Mouse (Mus musculus) heart, postnatal 10 days (tissue): Measurements from ENCODE around the gene Sfmbt1. TPM values are rescaled to one million over a fixed set of nuclear protein-coding genes. Genes with fewer than 3 reads are reported as not detected.
A peak's percentile ranks its signal among the peaks of the same experiment; 100 is the strongest.

ENCODE experiments used
- DNase-seq, 2 experiments: peaks; one replicate each; pipeline ENCODE4 v3.0.0; 2021
- intact Hi-C: fragments of 180-260 bp; cut with DNase I; formaldehyde crosslinking; loops from one replicate; pipeline ENCODE4 v1.15.1; 2025
- total RNA-seq, 2 experiments: library from RNA; stranded (reverse); gene quantifications; 2 replicates each; pipeline ENCODE4 v1.2.3; 2021

The Sfmbt1 gene
- 10 to 100 TPM; 14.8 to 16.8 TPM for total RNA-seq

DNA sequence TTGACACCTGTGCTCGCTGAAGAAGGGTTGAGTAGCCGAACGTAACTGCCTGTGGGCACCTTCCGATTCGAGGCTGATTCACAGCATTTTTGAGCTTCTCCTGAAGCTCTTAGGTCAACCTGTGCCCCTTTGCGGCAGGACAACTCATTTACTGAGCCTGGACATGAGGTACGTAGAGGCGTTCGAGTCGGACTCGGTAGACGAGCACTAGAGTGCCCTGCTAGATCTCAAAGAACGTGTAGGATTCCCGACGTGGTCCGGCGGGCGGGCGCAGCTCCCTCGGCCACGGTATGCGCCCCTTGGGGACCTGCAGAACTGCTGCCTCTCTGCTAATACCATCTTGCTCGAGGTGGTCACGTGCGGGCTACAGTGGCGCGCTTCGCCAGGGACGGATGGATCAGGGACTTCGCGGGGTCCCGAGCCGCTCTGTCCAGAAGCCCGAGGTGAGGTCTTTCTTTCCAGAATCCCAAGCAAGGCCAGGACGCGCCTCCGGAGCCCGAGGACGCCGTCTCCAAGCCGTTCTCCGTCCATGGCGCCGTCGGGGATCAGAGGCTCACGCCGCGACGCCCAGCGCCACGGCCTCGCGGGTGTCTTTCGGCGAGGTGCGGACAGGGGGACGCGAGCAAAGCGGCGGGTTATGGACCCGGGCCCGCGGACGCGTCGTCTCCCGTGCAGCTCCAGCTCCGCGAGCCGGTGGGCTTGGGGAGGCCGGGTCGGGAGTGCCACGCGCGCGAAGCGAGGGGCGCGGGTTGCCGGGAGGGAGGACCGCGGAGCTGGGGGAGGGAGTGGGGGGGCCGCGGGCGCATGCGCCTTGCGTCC, at the start of gene Sfmbt1:
Sfmbt1 (plus strand) TSS at position 51 of the 819 bp plus-strand sequence.
- DNase-seq, result no peak
- intact Hi-C loops, result loop anchor here (5.0 kb wide), 2 partner anchors 152 to 167 kb away; no protein-coding TSS in a partner anchor

GRCm38 (mm10) chr14:30666061-30666460, 48.6 kb upstream of the Sfmbt1 start:
- intact Hi-C loops, result no loop called here
- peak; percentile 32 to 35 for DNase-seq

- intact Hi-C loops, result no loop called here
- no peak for DNase-seq
Measured at GRCm38 (mm10) chr14:30666604-30667003, 48.0 kb upstream of the Sfmbt1 start.

- no peak for DNase-seq
- intact Hi-C loops, result no loop called here
Measured at GRCm38 (mm10) chr14:30670161-30670560, 44.5 kb upstream of the Sfmbt1 start.

GRCm38 (mm10) chr14:30671095-30671985, 43.3 kb upstream of the Sfmbt1 start:
- DNase-seq, result no peak
- intact Hi-C loops, result no loop called here

- intact Hi-C loops, result loop anchor here (1.0 kb wide), 1 partner anchor 81 kb away; no protein-coding TSS in a partner anchor
- peak; percentile 91 to 96 for DNase-seq
Measured at GRCm38 (mm10) chr14:30671986-30672312, 42.7 kb upstream of the Sfmbt1 start.

- no peak for DNase-seq
- intact Hi-C loops, result no loop called here
Measured at GRCm38 (mm10) chr14:30674947-30675346, 39.7 kb upstream of the Sfmbt1 start.

- DNase-seq, result no peak
- intact Hi-C loops, result no loop called here
Measured at GRCm38 (mm10) chr14:30682131-30682530, 32.5 kb upstream of the Sfmbt1 start.

DNA sequence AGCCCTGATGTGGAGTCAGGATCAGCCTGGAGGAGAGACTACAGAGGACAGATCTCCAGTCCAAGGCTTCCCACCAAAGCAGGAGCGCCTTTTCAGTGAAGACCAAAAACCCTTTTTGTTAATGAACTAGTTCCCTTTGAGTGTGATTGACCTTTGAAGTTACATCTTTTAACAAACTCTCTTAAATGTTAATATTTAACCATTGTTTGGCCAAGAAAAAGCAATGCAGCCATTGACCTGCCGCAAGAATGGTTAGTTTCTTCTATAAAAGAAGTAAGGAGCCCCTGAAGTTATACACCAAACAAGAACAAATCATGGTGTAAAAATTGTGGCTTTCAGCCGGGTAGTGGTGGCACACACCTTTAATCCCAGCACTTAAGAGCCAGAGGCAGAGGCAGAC, 24.0 kb upstream of the Sfmbt1 start:
- no peak for DNase-seq
- intact Hi-C loops, result no loop called here

- intact Hi-C loops, result no loop called here
- no peak for DNase-seq
Measured at GRCm38 (mm10) chr14:30692439-30692838, 22.2 kb upstream of the Sfmbt1 start.

DNA sequence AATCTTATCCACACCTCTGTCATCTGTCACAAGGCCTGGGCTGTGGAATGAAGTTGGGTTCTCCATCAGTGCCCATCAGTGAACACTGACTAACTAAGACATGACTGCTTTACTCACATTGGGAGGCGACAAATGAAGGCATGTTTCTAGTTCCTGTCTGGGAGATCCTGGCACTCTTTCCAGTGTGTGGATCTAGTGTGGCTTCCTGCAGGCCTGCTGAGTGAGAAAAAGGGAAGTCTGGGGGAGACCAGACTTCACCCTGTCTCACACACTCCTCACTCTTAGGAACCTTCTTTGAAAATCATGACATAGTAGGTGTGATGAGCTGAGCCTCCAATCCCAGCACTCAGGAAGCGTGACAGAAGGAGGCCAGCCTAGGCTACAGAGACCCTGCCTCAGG, 19.9 kb upstream of the Sfmbt1 start:
- DNase-seq, result peak in 1 of 2 experiments; percentile 6
- intact Hi-C loops, result loop anchor here (5.0 kb wide), 1 partner anchor 173 kb away; no protein-coding TSS in a partner anchor

DNA sequence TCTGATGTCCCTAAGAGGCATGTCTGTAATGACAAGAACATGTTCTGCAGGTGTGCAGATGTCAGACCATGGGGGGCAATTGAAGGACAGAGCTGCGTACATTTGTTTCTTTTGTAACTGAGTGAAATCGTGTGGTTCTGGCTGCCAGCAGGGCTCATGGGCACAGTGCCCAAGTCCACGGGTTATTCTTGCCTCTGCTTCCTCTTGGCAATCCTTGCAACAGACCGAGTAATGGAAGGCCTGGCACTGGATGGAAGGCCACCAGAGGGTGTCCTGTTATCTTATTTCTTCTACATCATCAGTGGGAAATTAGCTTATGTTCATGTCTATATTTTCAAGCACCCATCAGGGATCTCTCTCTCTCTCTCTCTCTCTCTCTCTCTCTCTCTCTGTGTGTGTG, 19.0 kb upstream of the Sfmbt1 start:
- DNase-seq, result peak; percentile 79 to 83
- intact Hi-C loops, result loop anchor here (5.0 kb wide), 1 partner anchor 172 kb away; no protein-coding TSS in a partner anchor

DNA sequence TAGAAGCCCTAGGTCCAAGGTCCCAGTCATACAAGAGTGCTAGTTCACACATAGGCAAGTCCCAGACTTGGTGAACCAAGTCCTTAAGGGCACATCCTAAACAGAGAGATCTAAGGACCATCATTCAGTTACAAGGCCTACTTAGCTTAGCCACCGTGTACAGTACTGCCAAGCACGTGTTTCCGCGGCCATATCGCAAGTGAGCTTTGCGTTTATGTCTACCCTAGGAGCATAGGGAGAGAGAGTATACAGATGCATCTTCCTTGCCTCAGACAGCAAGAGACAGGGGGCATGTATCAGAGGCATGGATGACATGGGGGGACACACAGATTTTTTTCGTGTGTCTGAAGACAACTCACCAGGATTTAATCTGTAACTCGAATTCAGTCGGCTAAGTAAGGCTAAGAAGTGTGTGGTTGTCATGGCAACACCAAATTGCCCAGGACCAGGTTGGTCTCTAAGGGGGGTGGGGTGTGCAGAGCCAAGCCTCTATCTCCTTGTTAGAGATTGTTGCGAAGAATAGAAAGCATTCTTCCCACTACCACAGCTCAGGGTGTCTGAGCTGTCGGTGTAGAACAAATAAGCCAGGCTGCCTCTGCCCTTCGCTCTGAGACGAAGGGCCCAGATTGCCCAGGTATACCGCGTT, 17.1 kb upstream of the Sfmbt1 start:
- no peak for DNase-seq
- intact Hi-C loops, result loop anchor here (5.0 kb wide), 1 partner anchor 170 kb away; no protein-coding TSS in a partner anchor

DNA sequence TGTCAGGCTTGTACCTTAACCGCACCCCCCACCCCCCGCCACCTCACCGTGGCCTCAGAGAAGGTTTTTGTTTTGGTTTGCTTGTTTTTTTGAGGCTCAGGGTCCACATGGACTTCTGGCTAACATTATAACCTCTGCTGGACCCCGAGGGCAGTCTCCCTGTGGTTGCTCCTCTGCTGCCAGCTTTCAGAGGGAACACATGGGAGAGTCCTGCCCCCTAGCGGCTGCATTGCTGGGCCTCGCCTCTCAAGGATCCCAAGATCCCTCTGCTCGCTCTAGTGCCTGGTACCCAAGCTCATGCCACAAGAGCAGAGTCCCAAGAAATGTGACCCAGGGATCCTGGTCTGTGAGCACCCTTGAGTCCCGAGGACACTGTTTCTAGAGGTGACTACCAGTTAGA, 15.0 kb upstream of the Sfmbt1 start:
- DNase-seq, result peak; percentile 40 to 57
- intact Hi-C loops, result loop anchor here (5.0 kb wide), 1 partner anchor 168 kb away; no protein-coding TSS in a partner anchor

DNA sequence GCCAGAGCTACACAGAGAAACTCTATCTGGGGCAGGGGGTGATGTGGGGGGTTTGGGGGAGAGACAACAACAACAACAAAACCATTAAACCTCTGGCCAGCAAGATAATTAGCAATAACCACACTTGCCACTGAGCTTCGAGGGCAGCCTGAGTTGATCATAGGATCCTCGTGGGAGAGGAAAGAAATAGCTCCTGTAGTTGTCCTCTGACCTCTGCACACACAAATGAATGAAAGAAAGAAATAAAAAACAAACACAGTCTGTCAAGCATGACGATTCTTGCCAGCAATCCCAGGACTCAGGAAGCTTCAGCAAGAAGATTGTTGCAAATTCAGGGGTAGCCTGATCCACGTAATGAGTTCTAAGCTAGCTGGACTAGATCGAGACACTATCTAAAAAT, 12.1 kb upstream of the Sfmbt1 start:
- no peak for DNase-seq
- intact Hi-C loops, result no loop called here

DNA sequence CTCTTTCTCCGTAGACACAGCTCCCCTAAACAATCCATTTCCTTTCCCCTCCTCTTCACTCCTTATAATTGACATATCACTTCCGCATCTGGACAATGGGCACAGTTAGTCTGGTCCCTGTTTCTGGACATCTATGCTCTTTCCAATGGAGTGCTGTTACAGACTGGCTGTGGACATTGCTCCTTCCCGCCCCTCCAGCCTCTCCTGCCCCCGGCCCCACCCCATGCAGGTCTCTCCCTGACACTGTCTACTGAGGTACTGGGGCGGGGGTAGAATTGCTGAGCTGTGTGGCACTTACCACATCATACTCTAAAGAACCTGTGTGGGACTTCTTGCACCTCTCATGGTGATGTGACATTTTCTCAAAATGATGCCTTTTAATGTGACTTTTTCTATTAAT, 11.6 kb upstream of the Sfmbt1 start:
- intact Hi-C loops, result no loop called here
- DNase-seq, result no peak

GRCm38 (mm10) chr14:30704098-30704855, 10.4 kb upstream of the Sfmbt1 start:
- intact Hi-C loops, result no loop called here
- no peak for DNase-seq

DNA sequence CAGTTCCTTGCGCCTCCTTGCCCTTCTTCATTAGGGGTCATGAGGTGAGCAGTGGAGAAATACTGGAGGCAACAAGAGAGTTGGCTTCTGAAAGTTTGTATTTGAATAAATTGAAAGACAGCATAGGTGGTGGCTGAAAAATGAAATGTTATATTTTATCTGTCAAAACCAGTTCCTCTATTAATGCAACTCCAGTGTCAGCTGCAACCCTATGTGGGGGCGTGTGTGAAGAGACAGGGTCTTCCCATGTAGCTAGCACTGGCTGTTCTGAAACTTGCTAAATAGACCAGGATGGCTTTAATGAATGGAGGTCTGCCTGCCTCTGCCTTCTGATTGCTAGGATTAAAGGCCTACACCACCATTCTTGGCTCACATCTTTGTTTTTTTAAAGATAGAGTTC, 2.8 kb upstream of the Sfmbt1 start:
- intact Hi-C loops, result no loop called here
- no peak for DNase-seq

- DNase-seq, result no peak
- intact Hi-C loops, result no loop called here
Measured at GRCm38 (mm10) chr14:30713769-30714168, 880 bp upstream of the Sfmbt1 start.

- peak; percentile 82 to 85 for DNase-seq
- intact Hi-C loops, result loop anchor here (5.0 kb wide), 2 partner anchors 152 to 167 kb away; no protein-coding TSS in a partner anchor
Measured at GRCm38 (mm10) chr14:30715618-30716050, 985 bp downstream of the Sfmbt1 start.
